Mouse (Mus musculus) limb, embryonic 14.5 days (tissue): ENCODE data around the gene Abcc4. TPM values are rescaled to one million over a fixed set of nuclear protein-coding genes. Genes with fewer than 3 reads are reported as not detected.

Experiments
- ATAC-seq: fragments of 200-750 bp; cut with Nextera tagmentation; 2 replicates; pipeline ENCODE4 v1.8.0; 2017; ENCODE audit warnings: low read depth, moderate number of reproducible peaks, moderate TSS enrichment; ENCODE audit not compliant: low FRiP score
- DNase-seq: peaks from one replicate; pipeline ENCODE4 v3.0.0-alpha.2; 2015; ENCODE audit warnings: low spot score
- H3K27ac ChIP-seq: fragments of 300-500 bp; sonication (generic); replicated peaks from 2 replicates; pipeline ENCODE4 v1.5.1; 2014; ENCODE audit warnings: low read depth, mild to moderate bottlenecking, low read length, moderate library complexity, mixed read lengths
- H3K27me3 ChIP-seq: fragments of 300-500 bp; sonication (generic); 2 replicates; pipeline ENCODE4 v1.6.1; 2014; ENCODE audit warnings: low read length, mixed read lengths; ENCODE audit not compliant: control insufficient read depth, insufficient read depth
- H3K36me3 ChIP-seq: fragments of 300-500 bp; sonication (generic); 2 replicates; pipeline ENCODE4 v1.6.1; 2014; ENCODE audit warnings: mild to moderate bottlenecking, low read length, moderate library complexity, mixed read lengths; ENCODE audit not compliant: control insufficient read depth, insufficient read depth
- H3K4me1 ChIP-seq: fragments of 300-500 bp; sonication (generic); 2 replicates; pipeline ENCODE4 v1.6.1; 2014; ENCODE audit warnings: antibody characterized with exemption, low read length, mixed read lengths; ENCODE audit not compliant: control insufficient read depth, insufficient read depth
- H3K4me2 ChIP-seq: fragments of 300-500 bp; sonication (generic); replicated peaks from 2 replicates; pipeline ENCODE4 v1.6.1; 2014; ENCODE audit warnings: low read depth, mild to moderate bottlenecking, low read length, moderate library complexity; ENCODE audit not compliant: severe bottlenecking
- H3K4me3 ChIP-seq: fragments of 300-500 bp; sonication (generic); replicated peaks from 2 replicates; pipeline ENCODE4 v1.5.1; 2014; ENCODE audit warnings: low read length
- H3K9ac ChIP-seq: fragments of 300-500 bp; sonication (generic); 2 replicates; pipeline ENCODE4 v1.6.1; 2014; ENCODE audit warnings: mild to moderate bottlenecking, low read depth, low read length, moderate library complexity; ENCODE audit not compliant: severe bottlenecking
- H3K9me3 ChIP-seq: fragments of 300-500 bp; sonication (generic); 2 replicates; pipeline ENCODE4 v1.6.1; 2016; ENCODE audit warnings: low read length; ENCODE audit not compliant: control insufficient read depth
- POLR2A ChIP-seq: fragments of 200-500 bp; IDR thresholded peaks from 2 replicates; pipeline ENCODE4 v1.8.0; 2012; ENCODE audit warnings: inconsistent platforms, mild to moderate bottlenecking, moderate library complexity, borderline replicate concordance; ENCODE audit not compliant: insufficient read depth, insufficient read length; ENCODE audit errors: extremely low read depth
- WGBS: fragments of 180-500 bp; shearing (Covaris S2); extraction: QIAGEN DNeasy Blood & Tissue Kit; methylation state at CpG from one replicate; pipeline ENCODE4 v1.1.7; 2014; 5-methylcytosine and 5-hydroxymethylcytosine counted together
- polyA plus RNA-seq, 2 experiments: library from polyadenylated mRNA; depleted of rRNA in 1 of 2; stranded (reverse) in 1 of 2; unstranded in 1 of 2; fragments of >200 nt; fragmentation: Nextera tagmentation in 1 of 2; extraction: Ambion mirVana in 1 of 2; gene quantifications; 2 replicates each; pipeline versions ENCODE4 v1.2.1 to v1.2.3; 2012 to 2014

The Abcc4 gene
- polyA plus RNA-seq, 2 experiments, result 1.3 to 2.1 TPM

- no peak overlapping the region for H3K4me2 ChIP-seq
- H3K4me3 ChIP-seq, result no peak overlapping the region
- 90% methylated on average over 8 of the region's 8 CpGs for WGBS
Observed at GRCm38 (mm10) chr14:118629649-118630048, 76.4 kb downstream of the Abcc4 start.

GRCm38 (mm10) chr14:118621449-118621789 is 84.6 kb downstream of the Abcc4 start:
- no peak for TF ChIP-seq POLR2A
- no peaks in the 10 kb centered on the region for H3K27me3 ChIP-seq
- no peaks in the 10 kb centered on the region for H3K4me1 ChIP-seq
- no peak overlapping the region for H3K9ac ChIP-seq
- H3K9me3 ChIP-seq, result no peaks in the 10 kb centered on the region
- DNase-seq (no peak), ATAC-seq (no peak)
- no peak overlapping the region for H3K4me2 ChIP-seq
- no peak overlapping the region for H3K4me3 ChIP-seq
- 69% methylated on average over 3 of the region's 3 CpGs for WGBS
- H3K36me3 ChIP-seq, result no peaks in the 10 kb centered on the region
- no peak overlapping the region for H3K27ac ChIP-seq

More at GRCm38 (mm10) chr14:118629649-118630048, 76.4 kb downstream of the Abcc4 start:
- ATAC-seq, result no peak
- Histone ChIP-seq H3K4me1 (no peaks in the 10 kb centered on the region), H3K9me3 (no peaks in the 10 kb centered on the region), H3K27ac (no peak overlapping the region), H3K9ac (no peak overlapping the region), H3K27me3 (no peaks in the 10 kb centered on the region), H3K36me3 (no peaks in the 10 kb centered on the region)
- DNase-seq, result no peak
- TF ChIP-seq POLR2A, result no peak

GRCm38 (mm10) chr14:118620773-118621448 is 85.1 kb downstream of the Abcc4 start:
- DNase-seq, result no peak

GRCm38 (mm10) chr14:118616698-118617311 is 89.2 kb downstream of the Abcc4 start:
- Histone ChIP-seq H3K27me3 (no peaks in the 10 kb centered on the region), H3K9ac (no peak overlapping the region), H3K4me1 (no peaks in the 10 kb centered on the region), H3K27ac (no peak overlapping the region), H3K4me3 (no peak overlapping the region), H3K4me2 (no peak overlapping the region), H3K36me3 (no peaks in the 10 kb centered on the region), H3K9me3 (no peaks in the 10 kb centered on the region)
- 72% methylated on average over 12 of the region's 12 CpGs for WGBS
- DNase-seq (peak; percentile 57), ATAC-seq (no peak)
- no peak for TF ChIP-seq POLR2A

More at GRCm38 (mm10) chr14:118620773-118621448, 85.1 kb downstream of the Abcc4 start:
- Histone ChIP-seq H3K27ac (no peak overlapping the region), H3K4me2 (no peak overlapping the region), H3K9ac (no peak overlapping the region), H3K4me3 (no peak overlapping the region), H3K4me1 (no peaks in the 10 kb centered on the region), H3K9me3 (no peaks in the 10 kb centered on the region), H3K36me3 (no peaks in the 10 kb centered on the region), H3K27me3 (no peaks in the 10 kb centered on the region)
- ATAC-seq, result no peak
- TF ChIP-seq POLR2A, result no peak
- 31% methylated on average over 6 of the region's 6 CpGs for WGBS

- Histone ChIP-seq H3K9me3 (no peaks in the 10 kb centered on the region), H3K27ac (no peak overlapping the region), H3K9ac (no peak overlapping the region), H3K36me3 (no peaks in the 10 kb centered on the region), H3K4me1 (0 out of 2 replicates have a peak, but pooled peaks cover 2% of the 10 kb centered on the region), H3K4me3 (no peak overlapping the region), H3K27me3 (no peaks in the 10 kb centered on the region), H3K4me2 (no peak overlapping the region)
- ATAC-seq (no peak), DNase-seq (no peak)
- TF ChIP-seq POLR2A, result no peak
- 31% methylated on average over 9 of the region's 9 CpGs for WGBS
Observed at GRCm38 (mm10) chr14:118613734-118614133, 92.3 kb downstream of the Abcc4 start.
